Mouse (Mus musculus): ENCODE results near the gene Clec3b.
A peak's percentile ranks its signal among the peaks of the same experiment; 100 is the strongest.

Gene Clec3b

DNA sequence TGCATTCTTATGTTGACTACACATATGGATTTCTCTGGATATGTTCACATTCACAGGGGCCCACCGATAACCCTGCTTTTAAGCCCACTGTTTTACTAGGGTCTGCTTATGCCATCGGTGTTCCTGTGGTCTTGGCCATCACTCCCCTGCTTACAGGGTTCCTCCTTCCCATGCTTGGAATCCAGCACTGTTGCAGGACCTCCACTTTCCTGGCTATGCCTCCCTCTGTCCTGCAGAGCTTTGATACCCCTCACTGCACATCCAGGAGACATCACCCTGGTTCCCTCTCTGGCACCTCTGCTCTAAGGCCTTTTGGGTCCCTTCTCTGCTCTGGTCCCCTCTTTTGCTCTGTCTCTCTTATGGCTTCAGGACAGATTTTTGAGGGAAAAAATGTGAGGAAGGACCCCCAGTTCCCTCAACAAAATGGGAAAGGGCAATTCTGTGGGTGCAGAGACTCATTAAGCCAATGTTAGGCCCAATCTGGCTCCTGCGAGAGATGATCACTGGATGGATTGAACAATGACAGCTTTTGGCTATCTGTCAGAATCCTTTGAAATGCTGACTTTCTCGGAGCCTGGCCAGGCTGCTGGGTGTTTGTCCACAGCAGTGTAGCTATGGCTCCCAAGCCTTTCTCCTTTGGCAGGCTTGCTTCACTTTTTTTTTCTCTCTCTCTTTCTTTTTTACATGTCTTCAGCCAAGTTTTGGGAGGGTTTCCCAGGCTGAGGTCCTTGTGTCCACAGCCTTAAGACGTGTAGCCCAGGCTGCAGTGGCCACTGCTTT, at the start of gene Clec3b:
TSS of gene Clec3b (plus strand) at position 706 of the 780 bp plus-strand sequence.
- peak; percentile 63 for DNase-seq

DNA sequence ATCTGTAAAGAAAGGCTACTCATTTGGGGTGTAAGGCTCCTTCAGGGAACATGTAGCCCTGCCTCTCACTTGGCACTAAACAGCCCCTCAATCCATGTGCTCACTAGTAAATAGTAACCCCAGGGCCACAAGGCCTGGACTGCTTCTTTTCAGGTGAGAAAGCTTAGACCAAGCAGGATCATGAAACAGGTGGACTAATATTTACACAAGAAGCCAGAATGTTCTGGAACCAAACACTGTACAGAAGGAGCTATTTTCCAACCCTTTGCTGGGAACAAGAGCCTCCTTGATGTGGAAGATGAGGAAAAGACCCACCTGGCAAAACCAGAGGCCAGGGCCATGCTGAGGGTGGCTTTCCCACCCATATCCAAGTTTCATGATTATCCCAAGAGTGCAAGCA, 47.3 kb upstream of the Clec3b start:
- no peak for DNase-seq

GRCm38 (mm10) chr9:123104362-123104761, 46.4 kb upstream of the Clec3b start:
- DNase-seq, result no peak

- DNase-seq, result no peak
Measured at GRCm38 (mm10) chr9:123107186-123107585, 43.6 kb upstream of the Clec3b start.

GRCm38 (mm10) chr9:123109188-123109587, 41.6 kb upstream of the Clec3b start:
- DNase-seq, result no peak

DNA sequence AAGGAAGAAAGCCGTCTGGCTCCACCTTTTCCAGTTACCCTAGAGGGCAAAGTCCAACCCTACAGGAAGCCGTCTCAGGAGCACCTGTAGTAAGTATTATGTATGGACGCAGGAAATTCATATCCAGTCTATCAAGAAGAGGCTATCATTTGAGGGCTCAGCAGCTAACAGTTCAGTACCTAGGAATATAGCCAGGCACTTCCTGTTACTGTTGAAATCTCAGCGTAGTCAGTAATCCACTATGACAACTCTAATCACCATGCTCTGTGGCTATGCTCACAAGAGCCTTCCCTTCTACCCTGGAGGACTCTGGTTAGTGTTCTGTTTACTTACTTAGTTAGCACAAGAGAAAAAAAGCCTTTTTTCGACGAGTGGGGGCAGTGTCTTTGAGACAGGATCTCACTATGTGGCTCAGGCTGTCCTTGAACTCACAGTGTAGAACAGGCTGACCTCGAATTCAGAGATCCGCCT, 39.0 kb upstream of the Clec3b start:
- no peak for DNase-seq

- DNase-seq, result peak; percentile 92
Measured at GRCm38 (mm10) chr9:123112805-123113521, 37.8 kb upstream of the Clec3b start, which contains the start of the genes Zdhhc3 and Exosc7. Zdhhc3 (minus strand) TSS chr9:123113205. Exosc7 (plus strand) TSS chr9:123113215.

DNA sequence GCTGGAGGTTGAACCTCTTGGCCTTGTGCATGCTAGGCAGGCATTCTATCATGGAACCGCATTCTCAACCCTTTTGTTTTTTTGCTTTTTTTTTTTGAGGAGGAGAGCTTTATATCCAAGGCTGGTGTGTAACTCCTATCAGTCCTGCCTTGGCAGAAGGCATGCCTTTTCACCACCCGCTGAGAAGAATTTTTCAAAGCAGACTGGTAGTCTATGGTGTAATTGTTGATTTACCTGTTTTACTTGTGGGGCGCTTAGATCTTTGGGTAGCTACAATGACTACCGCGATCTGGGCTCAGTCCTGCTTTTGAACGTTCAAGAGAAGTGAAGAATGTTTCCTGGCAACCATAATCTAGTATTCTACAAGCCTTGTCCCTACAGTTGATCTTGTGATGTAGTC, 36.8 kb upstream of the Clec3b start:
- no peak for DNase-seq

DNA sequence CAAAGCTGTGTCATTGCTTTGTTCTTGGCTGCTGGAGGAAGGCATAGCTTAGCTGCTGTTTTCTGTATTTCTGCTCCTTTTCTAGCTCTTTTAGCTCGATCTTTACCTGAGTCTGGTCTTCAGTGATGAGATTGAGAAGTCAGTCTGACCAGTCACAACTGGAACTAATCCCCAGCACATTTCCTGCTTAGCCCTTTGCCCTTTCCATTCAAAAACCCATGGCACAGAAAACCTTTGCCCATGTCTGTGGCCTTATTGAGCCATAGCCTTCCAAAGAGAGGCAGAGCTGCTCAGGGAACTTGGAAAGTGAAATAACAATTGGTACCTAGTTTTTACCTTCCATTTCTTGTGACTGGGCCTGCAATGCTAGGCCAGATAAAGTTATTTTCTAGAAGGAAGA, 35.2 kb upstream of the Clec3b start:
- no peak for DNase-seq

- no peak for DNase-seq
Measured at GRCm38 (mm10) chr9:123123017-123123416, 27.7 kb upstream of the Clec3b start.

- DNase-seq, result peak; percentile 38
Measured at GRCm38 (mm10) chr9:123123571-123124412, 27.0 kb upstream of the Clec3b start.

- no peak for DNase-seq
Measured at GRCm38 (mm10) chr9:123124413-123124981, 26.2 kb upstream of the Clec3b start.

DNA sequence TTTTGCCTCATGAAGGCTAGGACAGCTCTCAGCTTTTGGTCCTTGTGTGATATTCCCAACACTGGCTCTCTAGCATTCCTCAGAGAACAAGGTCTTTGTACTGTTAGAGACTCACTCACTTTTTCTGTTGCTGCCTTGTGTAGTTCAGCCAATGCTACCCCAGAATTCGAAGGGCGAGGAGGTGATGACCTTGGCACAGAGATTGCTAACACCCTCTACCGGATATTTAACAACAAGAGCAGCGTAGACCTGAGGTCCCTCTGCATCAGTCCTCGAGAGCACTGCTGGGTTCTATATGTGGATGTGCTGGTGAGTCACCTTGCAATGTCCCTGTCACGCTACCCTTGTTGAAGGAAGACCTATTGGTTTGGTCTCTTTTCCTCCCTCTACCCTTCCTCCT, 23.1 kb upstream of the Clec3b start:
- DNase-seq, result no peak

DNA sequence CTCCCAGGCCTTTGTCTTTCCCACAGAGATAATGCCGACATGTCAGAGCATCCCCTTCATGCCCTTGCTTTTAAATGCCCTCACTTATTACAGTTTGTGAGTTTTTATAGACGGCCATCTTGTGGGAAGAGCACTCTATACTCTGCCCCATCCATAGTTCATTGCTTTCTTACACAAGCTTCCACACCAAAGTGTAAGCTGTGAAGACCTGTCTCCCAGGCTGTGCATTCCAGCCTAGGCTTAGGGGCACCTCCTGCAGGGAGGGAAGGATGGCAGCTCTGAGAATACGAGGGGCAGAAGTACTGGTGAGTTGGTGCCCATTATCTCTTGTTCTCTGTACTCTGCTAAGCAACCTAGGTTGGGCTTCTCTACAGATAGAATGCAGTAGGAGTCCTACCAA, 17.8 kb upstream of the Clec3b start:
- no peak for DNase-seq

GRCm38 (mm10) chr9:123136953-123137682, 13.6 kb upstream of the Clec3b start:
- DNase-seq, result no peak

DNA sequence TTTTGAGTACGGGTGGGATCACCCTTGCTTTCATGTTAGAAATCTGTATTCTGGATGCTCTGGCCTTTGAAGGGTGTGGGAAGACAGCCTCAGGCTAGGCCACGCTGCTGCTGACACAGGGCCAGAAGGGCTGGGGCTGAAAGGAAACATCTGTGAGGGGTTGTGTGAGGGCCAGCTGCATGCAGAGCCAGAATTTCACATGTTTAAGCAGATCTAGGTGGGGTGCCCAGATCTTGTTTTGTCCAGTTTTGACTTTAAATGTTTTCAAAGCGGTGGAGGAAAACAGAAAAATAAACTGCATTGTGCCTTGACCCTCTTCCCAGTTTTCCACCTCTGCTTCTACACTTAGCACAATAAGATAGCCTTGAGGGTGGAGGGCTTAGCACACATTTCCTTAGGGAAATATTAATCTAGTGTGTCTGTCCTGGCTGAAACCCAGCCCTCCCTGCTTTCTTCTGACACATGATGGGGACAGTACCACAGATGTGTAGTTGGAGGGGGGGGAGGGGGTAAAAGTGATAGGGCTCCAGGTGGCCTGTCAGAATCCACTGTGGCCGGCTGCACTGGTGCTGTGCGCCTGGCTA, 11.8 kb upstream of the Clec3b start:
- peak; percentile 84 for DNase-seq

- DNase-seq, result no peak
Measured at GRCm38 (mm10) chr9:123139887-123140614, 10.7 kb upstream of the Clec3b start.

GRCm38 (mm10) chr9:123148430-123148829, 2.3 kb upstream of the Clec3b start:
- peak; percentile 33 for DNase-seq

DNA sequence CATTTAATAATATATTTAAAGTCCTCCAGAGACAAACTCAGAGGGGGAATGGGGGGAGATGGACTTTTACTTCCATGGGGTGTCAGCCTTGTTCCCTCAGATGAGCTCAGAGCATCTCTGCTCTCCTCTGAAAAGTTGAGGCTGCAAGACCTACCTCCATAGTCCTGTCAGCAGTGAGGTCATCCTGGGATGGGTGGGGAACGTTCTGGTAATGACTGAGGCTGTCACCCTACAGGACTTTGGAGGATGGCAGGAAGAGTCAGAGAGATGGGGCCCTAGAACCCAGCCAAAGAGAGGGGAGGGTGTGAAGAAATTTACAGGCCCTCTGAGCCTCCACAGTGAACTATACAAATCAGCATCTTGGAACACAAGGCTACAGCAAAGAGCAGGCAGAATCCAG, 815 bp downstream of the Clec3b start:
- no peak for DNase-seq

DNA sequence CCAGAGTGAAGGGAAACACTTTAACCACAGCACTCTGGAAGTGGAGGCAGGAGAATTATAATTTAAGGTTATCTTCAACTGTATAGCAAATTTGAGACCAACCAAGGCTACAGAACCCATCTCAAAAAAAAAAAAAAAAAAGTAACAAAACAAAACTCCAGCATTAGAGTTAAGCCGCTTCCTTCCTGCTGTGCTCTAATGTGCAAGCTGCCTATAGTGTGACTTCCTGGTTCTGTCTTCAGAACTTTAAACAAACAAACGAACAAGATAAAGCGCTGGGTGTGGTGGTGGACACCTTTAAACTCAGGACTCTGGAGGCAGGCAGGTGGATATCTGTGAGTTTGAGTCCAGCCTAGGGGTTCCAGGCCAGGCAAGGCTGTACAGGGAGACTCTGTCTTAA, 1.3 kb downstream of the Clec3b start:
- DNase-seq, result no peak

GRCm38 (mm10) chr9:123153121-123153520, 2.4 kb downstream of the Clec3b start:
- DNase-seq, result no peak

Measured in kidney, postnatal 10 days (tissue).